Mouse (Mus musculus): ENCODE results near the gene Selenop.

DNA sequence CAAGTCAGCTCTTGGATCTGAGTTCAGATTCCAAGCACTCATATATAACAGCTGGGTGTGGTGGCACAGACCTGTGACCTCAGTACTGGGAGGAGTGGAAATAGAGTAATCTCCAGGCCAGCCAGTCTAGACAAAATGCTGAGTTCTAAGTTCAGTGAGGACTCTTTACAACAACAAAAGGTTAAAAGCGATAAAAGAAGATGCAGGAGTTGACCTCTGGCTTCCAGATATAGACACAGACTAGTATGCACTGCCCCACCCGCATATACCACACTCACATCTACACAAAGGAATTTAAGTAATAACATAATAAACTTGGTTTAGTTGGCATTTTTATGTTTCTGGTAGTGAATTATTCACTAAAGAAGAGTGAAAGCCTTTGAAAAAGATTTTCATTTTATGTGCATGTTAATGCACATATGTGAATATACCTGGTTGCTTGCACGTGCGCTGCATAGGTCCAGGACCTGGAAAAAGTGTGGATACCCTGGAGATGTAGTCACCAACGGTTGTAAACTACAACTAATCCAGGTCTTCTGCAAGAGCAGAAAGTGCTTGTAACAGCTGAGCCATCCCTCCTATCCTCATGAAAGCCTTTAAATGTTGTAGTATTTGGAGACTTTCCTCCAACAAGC is 45.4 kb upstream of the Selenop start:
- TF ChIP-seq CTCF (IDR thresholded peaks at IDR 0.05; ENCODE audit: low read depth) (no peak), EP300 (optimal IDR thresholded peaks at IDR 0.05) (no peak)
